In genomic region chr7:27526039-27526827, GRCm38 (mm10) we compare ENCODE assay signal across 9 mouse cellular contexts. TPM values are rescaled to one million over a fixed set of nuclear protein-coding genes. Genes with fewer than 3 reads are reported as not detected.
DNase-seq lines count a peak whose midpoint lies in the region; ATAC-seq and TF ChIP-seq lines count a peak whose summit lies in the region.
"Had no signal": no experiment of that assay in that cellular context is flagged by ENCODE, and none has a peak within 500 bp of the region (broad histone marks: within the 10 kb centered on the region; RNA-seq: fewer than 3 reads in every experiment).

No protein-coding gene starts in this region.

- no peaks in the 10 kb centered on the region for H3K36me3 ChIP-seq in embryonic facial prominence, embryonic 11.5 days (replicated peaks; ENCODE audit: control insufficient read depth, insufficient read depth, low read depth, low read length)
- H3K36me3 ChIP-seq in heart, embryonic 12.5 days = peaks cover 21% of the 10 kb centered on the region
- peaks cover 22% of the 10 kb centered on the region for H3K36me3 ChIP-seq in kidney, embryonic 15.5 days
- H3K36me3 ChIP-seq in liver, adult 2 months (ENCODE audit: control insufficient read depth, insufficient read depth, low read length) = no peaks in the 10 kb centered on the region
- H3K36me3 ChIP-seq in myocyte (ENCODE audit: control insufficient read depth, insufficient read depth) = no peaks in the 10 kb centered on the region
- H3K36me3 ChIP-seq in stomach, embryonic 14.5 days (ENCODE audit: control insufficient read depth, insufficient read depth, low read length) = peaks cover 3% of the 10 kb centered on the region; the same call in 1 of the 2 replicates

- H3K9me3 ChIP-seq in embryonic facial prominence, embryonic 11.5 days (replicated peaks; ENCODE audit: control insufficient read depth, low read length) = no peaks in the 10 kb centered on the region
- no peaks in the 10 kb centered on the region for H3K9me3 ChIP-seq in heart, embryonic 12.5 days (replicated peaks)
- no peaks in the 10 kb centered on the region for H3K9me3 ChIP-seq in kidney, embryonic 15.5 days (replicated peaks)
- H3K9me3 ChIP-seq in stomach, embryonic 14.5 days (ENCODE audit: control insufficient read depth, low read depth, low read length) = no peaks in the 10 kb centered on the region
- H3K9me3 ChIP-seq: embryonic facial prominence, embryonic 15.5 days had no signal

- ATAC-seq in embryonic facial prominence, embryonic 11.5 days (replicated peaks; ENCODE audit: insufficient number of reproducible peaks, low FRiP score, low TSS enrichment, low read depth) = peak; percentile 10; the same call in 1 of the 2 replicates
- ATAC-seq in heart, embryonic 12.5 days (ENCODE audit: insufficient number of reproducible peaks, low FRiP score) = peak; percentile 65
- peak; percentile 81 for ATAC-seq in kidney, embryonic 15.5 days (replicated peaks; ENCODE audit: low FRiP score)
- ATAC-seq in stomach, embryonic 14.5 days (ENCODE audit: insufficient number of reproducible peaks, insufficient read depth, low FRiP score, low read depth) = peak; percentile 77; the same call in 1 of the 2 replicates

- no peak overlapping the region for H3K4me3 ChIP-seq in embryonic facial prominence, embryonic 11.5 days (ENCODE audit: low read depth, low read length)
- H3K4me3 ChIP-seq in heart, embryonic 12.5 days = no peak overlapping the region
- H3K4me3 ChIP-seq in kidney, embryonic 15.5 days (replicated peaks) = no peak overlapping the region
- H3K4me3 ChIP-seq in liver, adult 2 months (ENCODE audit: insufficient read depth, low read depth, low read length) = no peak overlapping the region
- no peak overlapping the region for H3K4me3 ChIP-seq in myocyte
- H3K4me3 ChIP-seq in stomach, embryonic 14.5 days (ENCODE audit: low read depth, low read length) = no peak overlapping the region
- H3K4me3 ChIP-seq: embryonic facial prominence, embryonic 15.5 days had no signal

- TF ChIP-seq CTCF in liver, adult 2 months (IDR thresholded peaks at IDR 0.05; ENCODE audit: low read depth, low read length) = peak; percentile 95

- no peaks in the 10 kb centered on the region for H3K4me1 ChIP-seq in embryonic facial prominence, embryonic 11.5 days (ENCODE audit: control insufficient read depth, insufficient read depth, low read length)
- peaks cover 20% of the 10 kb centered on the region for H3K4me1 ChIP-seq in heart, embryonic 12.5 days (replicated peaks)
- H3K4me1 ChIP-seq in kidney, embryonic 15.5 days = no peaks in the 10 kb centered on the region
- H3K4me1 ChIP-seq in liver, adult 2 months (ENCODE audit: control insufficient read depth, insufficient read depth, low read length) = no peaks in the 10 kb centered on the region
- H3K4me1 ChIP-seq in stomach, embryonic 14.5 days (ENCODE audit: control insufficient read depth, insufficient read depth, low read length) = no peaks in the 10 kb centered on the region

- no peak overlapping the region for H3ac ChIP-seq in myocyte (ENCODE audit: control insufficient read depth, insufficient read length)

- H3K4me2 ChIP-seq in embryonic facial prominence, embryonic 11.5 days (ENCODE audit: low read depth, low read length) = no peak overlapping the region
- H3K4me2 ChIP-seq in heart, embryonic 12.5 days = no peak overlapping the region
- H3K4me2 ChIP-seq in kidney, embryonic 15.5 days = no peak overlapping the region
- H3K4me2 ChIP-seq in myocyte (ENCODE audit: low read depth) = no peak overlapping the region
- no peak overlapping the region for H3K4me2 ChIP-seq in stomach, embryonic 14.5 days (replicated peaks; ENCODE audit: low read depth, low read length)
- H3K4me2 ChIP-seq: embryonic facial prominence, embryonic 15.5 days had no signal

- no peak overlapping the region for H3K27ac ChIP-seq in embryonic facial prominence, embryonic 11.5 days (replicated peaks; ENCODE audit: low read depth, low read length)
- no peak overlapping the region for H3K27ac ChIP-seq in heart, embryonic 12.5 days (ENCODE audit: poor library complexity, severe bottlenecking)
- H3K27ac ChIP-seq in kidney, embryonic 15.5 days = no peak overlapping the region
- H3K27ac ChIP-seq in liver, adult 2 months (replicated peaks; ENCODE audit: insufficient read depth, low read depth, low read length) = no peak overlapping the region
- no peak overlapping the region for H3K27ac ChIP-seq in stomach, embryonic 14.5 days (ENCODE audit: low read length)
- H3K27ac ChIP-seq: embryonic facial prominence, embryonic 15.5 days had no signal

- peak; percentile 82 to 87 for DNase-seq in B cell, adult 2 months
- peak; percentile 80 for DNase-seq in adrenal gland, postnatal 25 days
- peak; percentile 90 for DNase-seq in embryonic facial prominence, embryonic 11.5 days (ENCODE audit: low spot score)
- DNase-seq in liver, adult 2 months (ENCODE audit: extremely low read depth, low read depth, low spot score) = peak; percentile 46

- H3K27me3 ChIP-seq in embryonic facial prominence, embryonic 11.5 days (ENCODE audit: control insufficient read depth, insufficient read depth, low read length) = no peaks in the 10 kb centered on the region
- no peaks in the 10 kb centered on the region for H3K27me3 ChIP-seq in heart, embryonic 12.5 days (replicated peaks)
- no peaks in the 10 kb centered on the region for H3K27me3 ChIP-seq in kidney, embryonic 15.5 days
- H3K27me3 ChIP-seq in liver, adult 2 months (ENCODE audit: control insufficient read depth, insufficient read depth, low read length) = no peaks in the 10 kb centered on the region
- H3K27me3 ChIP-seq in myocyte (ENCODE audit: control insufficient read depth, insufficient read depth, insufficient read length) = no peaks in the 10 kb centered on the region
- H3K27me3 ChIP-seq in stomach, embryonic 14.5 days (ENCODE audit: control insufficient read depth, insufficient read depth, low read length) = no peaks in the 10 kb centered on the region
- H3K27me3 ChIP-seq: embryonic facial prominence, embryonic 15.5 days had no signal

- no peaks in the 10 kb centered on the region for H3K79me2 ChIP-seq in liver, adult 2 months (ENCODE audit: control insufficient read depth, insufficient read depth, low read length)
- no peaks in the 10 kb centered on the region for H3K79me2 ChIP-seq in myocyte (ENCODE audit: control insufficient read depth, insufficient read depth)

- WGBS in embryonic facial prominence, embryonic 11.5 days = 31% methylated on average over 10 of the region's 10 CpGs
- 22% methylated on average over 10 of the region's 10 CpGs for WGBS in heart, embryonic 12.5 days
- WGBS in kidney, embryonic 15.5 days = 22% methylated on average over 10 of the region's 10 CpGs
- WGBS in liver, adult 2 months = 20% methylated on average over 10 of the region's 10 CpGs
- 27% methylated on average over 10 of the region's 10 CpGs for WGBS in stomach, embryonic 14.5 days

- no peak for TF ChIP-seq POLR2A in liver, adult 2 months (IDR thresholded peaks at IDR 0.05; ENCODE audit: extremely low read depth, insufficient read depth, low read length)
- no peak for TF ChIP-seq POLR2A in myocyte (IDR thresholded peaks at IDR 0.05; ENCODE audit: insufficient read length, low read depth)

- no peak overlapping the region for H3K9ac ChIP-seq in embryonic facial prominence, embryonic 11.5 days (replicated peaks; ENCODE audit: low read length)
- no peak overlapping the region for H3K9ac ChIP-seq in heart, embryonic 12.5 days
- H3K9ac ChIP-seq in kidney, embryonic 15.5 days = no peak overlapping the region
- H3K9ac ChIP-seq in liver, adult 2 months (ENCODE audit: low read depth, low read length) = no peak overlapping the region
- H3K9ac ChIP-seq in stomach, embryonic 14.5 days (replicated peaks; ENCODE audit: low read depth, low read length) = no peak overlapping the region
- H3K9ac ChIP-seq: embryonic facial prominence, embryonic 15.5 days had no signal

RNA-seq across cellular contexts. Expression of gene Hipk4, which starts 3.2 kb away (rescaled TPM):
- 0.88 TPM in 1 of 2 replicates, not detected in the other for total RNA-seq in adrenal gland, postnatal 25 days (2021)
- polyA plus RNA-seq in embryonic facial prominence, embryonic 11.5 days (2014; fragmentation: Nextera tagmentation; extraction: Ambion mirVana) = 0.22 and 0.36 TPM in 2 replicates
- polyA plus RNA-seq in heart, embryonic 12.5 days (2016; fragmentation: Nextera tagmentation; extraction: Ambion mirVana) = 0.31 and 0.39 TPM in 2 replicates
- 0.39 and 0.92 TPM in 2 replicates for polyA plus RNA-seq in kidney, embryonic 15.5 days (2015; fragmentation: Nextera tagmentation; extraction: Ambion mirVana)
- total RNA-seq in liver, adult 2 months (2014; rRNA removed) = not detected in 2 replicates
- polyA plus RNA-seq in liver, adult 2 months (2012; rRNA removed) = not detected in 2 replicates
- polyA plus RNA-seq in myocyte (2012; fragmentation: generic; extraction: Trizol) = 0.98 TPM
- 1.0 and 1.3 TPM in 2 replicates for polyA plus RNA-seq in stomach, embryonic 14.5 days (2014; fragmentation: Nextera tagmentation; extraction: Ambion mirVana)

RNA-seq across cellular contexts. Expression of gene Pld3, which starts 26.8 kb away (rescaled TPM):
- total RNA-seq in adrenal gland, postnatal 25 days (2021) = 108 and 114 TPM in 2 replicates
- 57.1 and 65.5 TPM in 2 replicates for polyA plus RNA-seq in embryonic facial prominence, embryonic 11.5 days (2014; fragmentation: Nextera tagmentation; extraction: Ambion mirVana)
- 59.5 and 63.4 TPM in 2 replicates for polyA plus RNA-seq in heart, embryonic 12.5 days (2016; fragmentation: Nextera tagmentation; extraction: Ambion mirVana)
- 83.1 and 90.5 TPM in 2 replicates for polyA plus RNA-seq in kidney, embryonic 15.5 days (2015; fragmentation: Nextera tagmentation; extraction: Ambion mirVana)
- total RNA-seq in liver, adult 2 months (2014; rRNA removed) = 8.3 and 12.4 TPM in 2 replicates
- 33.0 and 37.4 TPM in 2 replicates for polyA plus RNA-seq in liver, adult 2 months (2012; rRNA removed)
- polyA plus RNA-seq in myocyte (2012; fragmentation: generic; extraction: Trizol) = 132 TPM
- 75.6 and 78.7 TPM in 2 replicates for polyA plus RNA-seq in stomach, embryonic 14.5 days (2014; fragmentation: Nextera tagmentation; extraction: Ambion mirVana)

RNA-seq across cellular contexts. Expression of gene 2310022A10Rik, which starts 26.8 kb away (rescaled TPM):
- total RNA-seq in adrenal gland, postnatal 25 days (2021) = 16.9 and 18.0 TPM in 2 replicates
- 26.4 and 27.5 TPM in 2 replicates for polyA plus RNA-seq in embryonic facial prominence, embryonic 11.5 days (2014; fragmentation: Nextera tagmentation; extraction: Ambion mirVana)
- 36.4 and 37.4 TPM in 2 replicates for polyA plus RNA-seq in heart, embryonic 12.5 days (2016; fragmentation: Nextera tagmentation; extraction: Ambion mirVana)
- 26.9 and 29.4 TPM in 2 replicates for polyA plus RNA-seq in kidney, embryonic 15.5 days (2015; fragmentation: Nextera tagmentation; extraction: Ambion mirVana)
- 1.2 and 2.7 TPM in 2 replicates for total RNA-seq in liver, adult 2 months (2014; rRNA removed)
- polyA plus RNA-seq in liver, adult 2 months (2012; rRNA removed) = 8.5 and 9.0 TPM in 2 replicates
- 35.5 TPM for polyA plus RNA-seq in myocyte (2012; fragmentation: generic; extraction: Trizol)
- polyA plus RNA-seq in stomach, embryonic 14.5 days (2014; fragmentation: Nextera tagmentation; extraction: Ambion mirVana) = 17.6 and 18.4 TPM in 2 replicates

RNA-seq across cellular contexts. Expression of gene Prx, which starts 27.1 kb away (rescaled TPM):
- 2.6 and 2.7 TPM in 2 replicates for total RNA-seq in adrenal gland, postnatal 25 days (2021)
- 1.2 and 2.2 TPM in 2 replicates for polyA plus RNA-seq in embryonic facial prominence, embryonic 11.5 days (2014; fragmentation: Nextera tagmentation; extraction: Ambion mirVana)
- 3.3 and 3.5 TPM in 2 replicates for polyA plus RNA-seq in heart, embryonic 12.5 days (2016; fragmentation: Nextera tagmentation; extraction: Ambion mirVana)
- polyA plus RNA-seq in kidney, embryonic 15.5 days (2015; fragmentation: Nextera tagmentation; extraction: Ambion mirVana) = 4.0 and 4.8 TPM in 2 replicates
- 0.07 TPM in 1 of 2 replicates, not detected in the other for total RNA-seq in liver, adult 2 months (2014; rRNA removed)
- polyA plus RNA-seq in liver, adult 2 months (2012; rRNA removed) = 0.05 and 0.07 TPM in 2 replicates
- 4.2 TPM for polyA plus RNA-seq in myocyte (2012; fragmentation: generic; extraction: Trizol)
- 1.4 and 1.5 TPM in 2 replicates for polyA plus RNA-seq in stomach, embryonic 14.5 days (2014; fragmentation: Nextera tagmentation; extraction: Ambion mirVana)

RNA-seq across cellular contexts. Expression of gene Sertad1, which starts 39.5 kb away (rescaled TPM):
- 24.1 and 26.7 TPM in 2 replicates for total RNA-seq in adrenal gland, postnatal 25 days (2021)
- 24.3 and 25.5 TPM in 2 replicates for polyA plus RNA-seq in embryonic facial prominence, embryonic 11.5 days (2014; fragmentation: Nextera tagmentation; extraction: Ambion mirVana)
- polyA plus RNA-seq in heart, embryonic 12.5 days (2016; fragmentation: Nextera tagmentation; extraction: Ambion mirVana) = 35.3 and 35.9 TPM in 2 replicates
- 40.5 and 41.0 TPM in 2 replicates for polyA plus RNA-seq in kidney, embryonic 15.5 days (2015; fragmentation: Nextera tagmentation; extraction: Ambion mirVana)
- 7.7 and 9.5 TPM in 2 replicates for total RNA-seq in liver, adult 2 months (2014; rRNA removed)
- 8.8 and 11.6 TPM in 2 replicates for polyA plus RNA-seq in liver, adult 2 months (2012; rRNA removed)
- polyA plus RNA-seq in myocyte (2012; fragmentation: generic; extraction: Trizol) = 44.6 TPM
- polyA plus RNA-seq in stomach, embryonic 14.5 days (2014; fragmentation: Nextera tagmentation; extraction: Ambion mirVana) = 33.6 and 35.5 TPM in 2 replicates

Comparison
In these comparisons a context has a peak if more than half of its experiments do, and no peak if none do; other contexts are left out.
1. ATAC-seq: peak in every context shown above with its lines; median percentile 81 in kidney, embryonic 15.5 days; 77 in stomach, embryonic 14.5 days; 65 in heart, embryonic 12.5 days; 10 in embryonic facial prominence, embryonic 11.5 days.